Mouse (Mus musculus): ENCODE data around the gene Dgke. TPM values are rescaled to one million over a fixed set of nuclear protein-coding genes. Genes with fewer than 3 reads are reported as not detected.

The Dgke gene
- polyA plus RNA-seq, 1 experiment from 2014 or later = 5.7 TPM

DNA sequence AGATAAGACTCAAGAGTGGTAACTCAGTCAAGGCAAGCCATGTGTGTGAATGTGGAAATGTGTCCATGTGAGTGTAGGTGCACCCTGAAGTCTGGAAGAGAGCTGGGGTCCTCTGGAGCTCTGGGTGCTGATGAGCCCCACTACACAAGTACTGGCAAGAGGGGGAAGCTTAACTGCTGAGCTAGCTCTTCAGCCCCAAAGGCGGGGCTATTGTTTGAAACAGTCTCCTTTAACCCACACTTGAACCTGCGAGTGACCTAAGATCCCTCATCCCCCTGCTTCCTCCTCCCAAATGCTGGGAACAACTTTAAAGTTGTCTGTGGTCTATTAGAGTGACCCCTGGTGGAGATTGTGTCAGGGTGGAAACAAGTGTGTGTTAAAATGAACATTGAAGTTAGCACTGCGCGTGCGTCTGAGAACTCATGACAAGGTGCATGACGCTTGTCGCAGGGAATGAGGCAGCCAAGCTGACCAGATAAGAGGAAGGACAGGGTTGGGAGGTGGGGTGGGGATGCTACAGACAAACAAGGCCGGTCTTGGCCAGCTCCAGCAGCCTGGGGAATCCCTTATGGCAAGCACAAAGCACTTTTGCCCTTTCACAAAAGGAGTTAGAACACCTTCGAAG is 45.9 kb downstream of the Dgke start:
- 0 out of 2 replicates have a peak overlapping the region, but pooled peaks have one; percentile 1 for H3K27ac ChIP-seq
- WGBS = 59% methylated on average over 9 of the region's 9 CpGs
- ATAC-seq (replicated peaks; ENCODE audit: insufficient number of reproducible peaks, insufficient read depth, low FRiP score, low read depth) = no peak
- H3K27me3 ChIP-seq = no peaks in the 10 kb centered on the region
- no peak overlapping the region for H3K9ac ChIP-seq
- H3K36me3 ChIP-seq = peaks cover 9% of the 10 kb centered on the region
- H3K4me1 ChIP-seq (replicated peaks) = peaks cover 25% of the 10 kb centered on the region
- H3K4me2 ChIP-seq = no peak overlapping the region
- H3K9me3 ChIP-seq (replicated peaks) = no peaks in the 10 kb centered on the region
- no peak overlapping the region for H3K4me3 ChIP-seq

DNA sequence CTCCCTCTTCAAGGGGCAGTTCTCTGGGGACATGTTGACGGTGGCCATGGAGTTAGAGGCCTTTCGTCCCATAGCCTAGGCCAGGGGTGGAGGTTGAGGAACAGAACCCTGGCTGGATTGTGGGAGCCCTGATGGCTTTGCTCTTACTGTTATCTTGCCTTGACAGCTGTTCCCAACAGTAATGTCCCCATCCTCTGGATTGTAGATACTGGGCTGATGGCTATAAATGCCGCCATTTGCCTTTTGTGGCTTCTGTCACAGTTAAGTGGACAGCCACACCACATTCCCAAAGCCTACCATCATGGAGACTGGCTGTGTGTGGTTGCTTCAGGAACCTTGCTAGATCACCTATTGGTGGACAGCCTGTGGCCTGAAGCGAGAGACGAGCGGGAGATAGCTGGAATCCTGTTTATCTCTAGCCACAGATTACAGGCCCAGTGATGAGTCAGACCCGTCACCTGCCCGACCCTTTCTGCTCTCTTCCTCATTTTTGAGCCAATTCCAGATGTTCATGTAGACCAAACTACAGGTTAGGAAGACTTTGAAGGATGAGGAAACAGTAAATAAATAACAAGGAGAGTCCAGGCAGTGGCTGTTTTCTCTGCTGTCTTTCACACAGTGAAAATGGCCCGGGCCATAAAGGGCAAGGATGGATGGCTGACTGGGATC is 49.0 kb downstream of the Dgke start:
- Histone ChIP-seq H3K4me1 (replicated peaks) (peaks cover 13% of the 10 kb centered on the region), H3K4me2 (no peak overlapping the region), H3K27me3 (no peaks in the 10 kb centered on the region), H3K27ac (no peak overlapping the region), H3K4me3 (no peak overlapping the region), H3K9me3 (replicated peaks) (no peaks in the 10 kb centered on the region), H3K36me3 (peaks cover 32% of the 10 kb centered on the region), H3K9ac (no peak overlapping the region)
- 77% methylated on average over 9 of the region's 9 CpGs for WGBS
- ATAC-seq (replicated peaks; ENCODE audit: insufficient number of reproducible peaks, insufficient read depth, low FRiP score, low read depth) = no peak

DNA sequence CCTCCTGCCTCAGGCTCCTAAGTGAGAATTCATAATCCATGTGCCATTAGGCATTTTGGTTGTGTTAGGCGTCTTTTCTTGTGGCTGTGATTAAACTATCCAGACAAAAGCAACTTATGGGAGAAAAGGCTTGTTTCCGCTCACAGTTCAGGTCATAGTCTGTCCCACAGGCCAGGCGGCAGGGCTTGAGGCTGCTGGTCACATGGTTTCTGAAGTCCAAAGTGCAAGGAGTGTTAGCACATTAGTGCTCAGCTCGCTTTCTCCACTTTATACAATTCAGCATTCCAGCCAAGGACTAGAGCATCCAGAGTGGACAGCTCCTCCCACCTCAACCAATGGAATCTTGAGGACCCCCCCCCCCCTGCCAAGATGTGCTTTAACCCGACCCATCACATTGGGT is 54.4 kb downstream of the Dgke start:
- H3K4me3 ChIP-seq = no peak overlapping the region
- no peaks in the 10 kb centered on the region for H3K4me1 ChIP-seq (replicated peaks)
- H3K36me3 ChIP-seq = peaks cover 69% of the 10 kb centered on the region
- no peak overlapping the region for H3K4me2 ChIP-seq
- no peak overlapping the region for H3K9ac ChIP-seq
- H3K27ac ChIP-seq = no peak overlapping the region
- H3K27me3 ChIP-seq = no peaks in the 10 kb centered on the region
- 86% methylated on average over 5 of the region's 5 CpGs for WGBS
- no peak for ATAC-seq (replicated peaks; ENCODE audit: insufficient number of reproducible peaks, insufficient read depth, low FRiP score, low read depth)
- no peaks in the 10 kb centered on the region for H3K9me3 ChIP-seq (replicated peaks)

DNA sequence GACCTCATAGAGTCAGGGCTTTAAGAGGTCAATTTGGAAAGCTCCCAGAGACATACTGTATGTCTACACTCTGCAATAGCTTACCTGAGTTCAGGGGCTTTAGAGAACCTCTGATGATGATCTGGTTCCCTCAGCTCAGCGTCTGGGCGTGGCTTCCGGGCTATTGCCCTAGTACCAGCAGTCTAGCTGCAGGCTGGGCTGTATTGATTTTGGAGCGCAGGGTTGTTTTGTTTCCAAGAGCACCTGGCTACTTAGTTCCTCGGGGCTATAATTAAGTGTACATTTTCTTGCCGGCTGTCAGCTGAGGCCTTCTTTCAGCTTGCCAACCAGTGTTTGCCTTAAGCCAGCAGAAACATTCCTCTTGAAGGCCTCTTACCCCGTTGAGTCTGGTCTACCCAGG is 57.2 kb downstream of the Dgke start:
- Histone ChIP-seq H3K27me3 (no peaks in the 10 kb centered on the region), H3K4me2 (no peak overlapping the region), H3K9me3 (replicated peaks) (no peaks in the 10 kb centered on the region), H3K4me1 (replicated peaks) (no peaks in the 10 kb centered on the region), H3K36me3 (peaks cover 69% of the 10 kb centered on the region), H3K27ac (no peak overlapping the region), H3K4me3 (no peak overlapping the region), H3K9ac (no peak overlapping the region)
- WGBS = 87% methylated on average over 7 of the region's 7 CpGs
- ATAC-seq (replicated peaks; ENCODE audit: insufficient number of reproducible peaks, insufficient read depth, low FRiP score, low read depth) = no peak

DNA sequence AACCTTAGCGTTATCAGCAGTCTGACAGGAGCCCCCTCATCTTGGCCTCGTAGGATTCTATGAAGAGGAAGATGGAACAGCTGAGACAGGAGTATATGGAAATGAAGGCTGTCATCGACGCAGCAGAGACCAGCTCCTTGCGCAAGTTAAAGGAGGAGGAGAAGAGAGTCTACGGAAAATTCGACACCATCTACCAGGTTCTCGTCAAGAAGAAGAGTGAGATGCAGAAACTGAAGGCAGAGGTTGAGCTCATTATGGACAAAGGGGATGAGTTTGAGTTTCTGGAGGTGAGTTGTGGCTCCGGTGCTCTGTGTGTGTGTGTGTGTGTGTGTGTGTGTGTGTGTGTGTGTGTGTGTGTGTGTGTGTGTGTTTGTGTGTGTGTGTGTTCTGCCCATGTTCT is 57.6 kb downstream of the Dgke start:
- Histone ChIP-seq H3K4me1 (replicated peaks) (0 out of 2 replicates have a peak, but pooled peaks cover under 1% of the 10 kb centered on the region), H3K9ac (no peak overlapping the region), H3K4me2 (no peak overlapping the region), H3K4me3 (no peak overlapping the region), H3K36me3 (peaks cover 69% of the 10 kb centered on the region), H3K27me3 (no peaks in the 10 kb centered on the region), H3K27ac (no peak overlapping the region), H3K9me3 (replicated peaks) (no peaks in the 10 kb centered on the region)
- ATAC-seq (replicated peaks; ENCODE audit: insufficient number of reproducible peaks, insufficient read depth, low FRiP score, low read depth) = no peak
- 81% methylated on average over 9 of the region's 9 CpGs for WGBS

DNA sequence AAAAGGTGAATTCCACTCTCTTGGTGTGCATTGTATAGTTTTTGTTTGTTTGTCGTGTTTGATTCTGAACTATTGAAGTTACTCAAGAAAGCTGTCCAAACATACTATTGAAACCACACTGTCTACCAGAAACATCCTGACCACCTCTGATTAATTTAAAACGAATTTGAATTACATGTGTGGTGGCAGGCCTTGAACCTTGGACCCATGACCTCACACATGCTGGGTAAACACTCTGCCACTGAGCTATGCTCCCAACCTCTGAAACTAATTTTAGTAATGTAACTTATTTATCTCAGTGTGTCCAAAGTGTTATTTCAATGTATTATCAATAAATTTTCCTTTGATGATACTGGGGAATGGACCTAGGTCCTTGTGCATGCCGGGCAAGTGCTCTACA is 59.1 kb downstream of the Dgke start:
- no peak for ATAC-seq (replicated peaks; ENCODE audit: insufficient number of reproducible peaks, insufficient read depth, low FRiP score, low read depth)
- H3K9me3 ChIP-seq (replicated peaks) = no peaks in the 10 kb centered on the region
- H3K9ac ChIP-seq = no peak overlapping the region
- H3K4me3 ChIP-seq = no peak overlapping the region
- H3K36me3 ChIP-seq = peaks cover 55% of the 10 kb centered on the region
- H3K27ac ChIP-seq = no peak overlapping the region
- H3K4me2 ChIP-seq = no peak overlapping the region
- peaks cover 15% of the 10 kb centered on the region for H3K4me1 ChIP-seq (replicated peaks)
- H3K27me3 ChIP-seq = no peaks in the 10 kb centered on the region
- WGBS = 90% methylated on average over 3 of the region's 3 CpGs

DNA sequence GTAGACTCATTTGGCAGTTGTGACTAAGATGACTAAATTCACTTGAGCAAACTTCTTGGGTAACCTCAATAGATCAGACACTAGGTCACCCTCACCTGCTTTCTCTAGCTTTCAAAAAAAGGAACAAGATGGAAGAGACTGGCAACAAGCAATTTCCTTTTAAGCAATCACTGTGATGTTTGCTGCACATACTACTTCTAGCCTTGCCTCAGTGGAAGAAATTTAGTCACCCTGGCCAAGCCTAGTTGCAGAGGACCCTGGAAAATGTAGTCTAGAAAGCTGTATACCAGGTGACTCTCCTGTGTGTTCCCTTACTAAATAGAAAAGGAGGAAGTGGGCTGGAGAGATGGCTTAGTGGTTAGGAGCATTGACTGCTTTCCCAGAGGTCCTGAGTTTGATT is 60.2 kb downstream of the Dgke start:
- H3K27ac ChIP-seq = no peak overlapping the region
- no peak overlapping the region for H3K9ac ChIP-seq
- ATAC-seq (replicated peaks; ENCODE audit: insufficient number of reproducible peaks, insufficient read depth, low FRiP score, low read depth) = no peak
- no peak overlapping the region for H3K4me3 ChIP-seq
- no peak overlapping the region for H3K4me2 ChIP-seq
- H3K36me3 ChIP-seq = peaks cover 44% of the 10 kb centered on the region
- H3K4me1 ChIP-seq (replicated peaks) = peaks cover 20% of the 10 kb centered on the region
- H3K27me3 ChIP-seq = no peaks in the 10 kb centered on the region
- no peaks in the 10 kb centered on the region for H3K9me3 ChIP-seq (replicated peaks)

DNA sequence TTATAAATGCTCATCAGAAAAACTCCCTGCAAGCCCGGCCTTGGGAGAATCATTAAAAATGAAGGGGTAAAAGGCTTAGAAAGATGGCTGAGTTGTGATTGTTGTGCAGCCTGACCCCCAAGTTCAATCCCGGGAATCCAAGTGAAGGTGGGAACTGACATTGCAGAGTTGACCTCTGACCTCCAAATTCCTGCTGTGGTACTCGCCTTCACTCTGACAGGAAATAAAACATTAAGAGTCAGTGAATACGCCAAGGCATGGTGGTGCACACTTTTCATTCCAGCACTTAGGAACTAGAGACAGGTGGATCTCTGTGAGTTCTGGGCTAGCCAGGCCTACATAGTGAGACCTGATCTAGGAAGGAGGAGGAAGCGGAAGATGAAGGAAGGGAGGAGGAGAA is 61.2 kb downstream of the Dgke start:
- Histone ChIP-seq H3K36me3 (peaks cover 34% of the 10 kb centered on the region), H3K27me3 (no peaks in the 10 kb centered on the region), H3K9ac (no peak overlapping the region), H3K9me3 (replicated peaks) (no peaks in the 10 kb centered on the region), H3K4me2 (no peak overlapping the region), H3K4me3 (no peak overlapping the region), H3K4me1 (replicated peaks) (peaks cover 26% of the 10 kb centered on the region), H3K27ac (no peak overlapping the region)
- 72% methylated on average over 5 of the region's 5 CpGs for WGBS
- ATAC-seq (replicated peaks; ENCODE audit: insufficient number of reproducible peaks, insufficient read depth, low FRiP score, low read depth) = no peak

DNA sequence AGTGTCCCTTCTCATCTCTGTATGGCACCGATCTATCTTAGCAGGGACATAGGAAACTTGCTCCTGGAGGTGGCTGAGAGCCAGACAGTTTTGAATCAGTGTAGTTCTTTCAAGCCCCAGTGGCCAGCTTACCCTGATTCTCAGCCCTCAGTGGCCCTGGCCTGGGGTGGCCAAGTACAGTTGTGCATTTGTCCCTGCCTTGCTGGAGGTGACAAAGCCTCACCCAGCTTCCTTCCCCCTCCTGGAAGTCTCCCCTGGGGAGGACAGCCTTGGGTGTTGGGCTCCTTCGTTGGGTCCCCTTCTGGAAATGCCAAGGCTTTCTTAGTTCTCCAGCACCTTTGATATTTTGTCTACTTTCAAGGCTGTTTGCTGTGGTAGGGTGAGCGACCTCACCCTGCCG is 62.9 kb downstream of the Dgke start:
- H3K27me3 ChIP-seq = no peaks in the 10 kb centered on the region
- peak overlapping the region; percentile 43; the same call in 1 of the 2 replicates for H3K27ac ChIP-seq
- peaks cover 36% of the 10 kb centered on the region for H3K4me1 ChIP-seq (replicated peaks)
- H3K4me3 ChIP-seq = no peak overlapping the region
- WGBS = 67% methylated on average over 4 of the region's 4 CpGs
- no peaks in the 10 kb centered on the region for H3K9me3 ChIP-seq (replicated peaks)
- no peak for ATAC-seq (replicated peaks; ENCODE audit: insufficient number of reproducible peaks, insufficient read depth, low FRiP score, low read depth)
- H3K36me3 ChIP-seq = peaks cover 24% of the 10 kb centered on the region
- H3K4me2 ChIP-seq = peak overlapping the region; percentile 51
- H3K9ac ChIP-seq = no peak overlapping the region

DNA sequence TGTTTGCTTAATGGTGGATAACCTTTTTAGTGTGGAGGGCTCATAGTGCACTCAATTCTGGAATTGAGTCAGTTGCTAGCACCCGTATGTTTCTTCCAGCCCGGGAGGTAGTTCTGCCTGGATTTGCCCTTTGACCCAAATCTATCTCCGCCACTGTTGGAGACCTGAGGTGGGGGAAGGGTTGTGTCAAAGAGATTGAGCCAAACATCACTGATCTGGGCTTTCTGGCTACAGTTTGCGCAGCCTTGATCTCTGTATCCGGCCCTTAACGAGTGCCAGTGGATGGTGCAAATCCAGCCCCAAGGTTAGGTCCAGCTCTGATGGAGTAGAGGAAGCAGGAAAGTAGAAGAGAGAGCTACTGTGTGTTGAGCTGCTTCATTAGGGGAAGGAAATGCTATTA is 63.6 kb downstream of the Dgke start:
- peak overlapping the region; percentile 24 for H3K4me3 ChIP-seq
- peaks cover 37% of the 10 kb centered on the region for H3K4me1 ChIP-seq (replicated peaks)
- H3K27ac ChIP-seq = peak overlapping the region; percentile 26; the same call in 1 of the 2 replicates
- H3K36me3 ChIP-seq = peaks cover 24% of the 10 kb centered on the region
- H3K9ac ChIP-seq = no peak overlapping the region
- WGBS = 54% methylated on average over 6 of the region's 6 CpGs
- peak overlapping the region; percentile 51 for H3K4me2 ChIP-seq
- H3K27me3 ChIP-seq = no peaks in the 10 kb centered on the region
- ATAC-seq (replicated peaks; ENCODE audit: insufficient number of reproducible peaks, insufficient read depth, low FRiP score, low read depth) = no peak
- H3K9me3 ChIP-seq (replicated peaks) = no peaks in the 10 kb centered on the region

DNA sequence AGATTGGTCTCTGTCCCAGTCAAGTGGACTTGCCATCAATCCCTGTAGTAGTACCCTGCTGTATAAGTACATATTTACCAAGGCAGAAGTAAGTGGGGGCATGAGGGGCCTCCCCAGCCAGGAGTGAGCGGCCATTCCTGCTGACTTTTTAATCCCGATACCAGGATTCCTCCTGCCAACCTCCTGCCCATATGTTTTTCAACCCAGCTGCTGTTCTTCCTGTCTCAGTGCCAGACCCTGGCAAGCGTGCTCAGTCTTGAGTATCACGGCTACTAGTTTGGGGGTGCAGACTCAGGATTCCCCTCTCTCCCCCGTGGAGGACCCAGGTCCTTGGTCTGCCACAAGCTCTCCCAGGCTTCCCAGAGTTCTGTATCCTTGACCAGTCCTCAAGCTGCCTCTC is 64.0 kb downstream of the Dgke start:
- 71% methylated on average over 5 of the region's 5 CpGs for WGBS
- peak overlapping the region; percentile 51 for H3K4me2 ChIP-seq
- peaks cover 23% of the 10 kb centered on the region for H3K36me3 ChIP-seq
- H3K9me3 ChIP-seq (replicated peaks) = no peaks in the 10 kb centered on the region
- peaks cover 37% of the 10 kb centered on the region for H3K4me1 ChIP-seq (replicated peaks)
- peak overlapping the region; percentile 24 for H3K4me3 ChIP-seq
- H3K27me3 ChIP-seq = no peaks in the 10 kb centered on the region
- peak overlapping the region; percentile 26; the same call in 1 of the 2 replicates for H3K27ac ChIP-seq
- H3K9ac ChIP-seq = no peak overlapping the region
- no peak for ATAC-seq (replicated peaks; ENCODE audit: insufficient number of reproducible peaks, insufficient read depth, low FRiP score, low read depth)

DNA sequence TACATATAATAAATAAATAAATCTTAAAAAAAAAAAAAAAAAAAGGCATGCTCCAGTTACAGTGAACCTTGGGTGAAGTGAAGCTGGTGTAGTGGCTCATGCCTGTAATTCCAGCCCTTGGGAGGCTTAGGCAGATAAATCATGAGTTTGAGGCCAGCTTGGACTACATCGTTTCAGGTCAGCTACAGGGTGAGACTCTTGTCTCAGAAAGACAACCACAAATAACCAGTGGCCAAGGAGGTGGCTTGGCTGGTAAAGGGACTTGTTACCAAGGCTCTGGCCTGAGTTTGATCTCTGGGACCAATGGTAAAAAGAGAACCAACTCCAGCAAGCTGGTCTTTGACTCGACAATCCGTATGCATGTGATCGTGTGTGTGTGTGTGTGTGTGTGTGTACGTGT is 64.6 kb downstream of the Dgke start:
- 82% methylated on average over 5 of the region's 5 CpGs for WGBS
- no peak overlapping the region for H3K9ac ChIP-seq
- H3K4me3 ChIP-seq = peak overlapping the region; percentile 24

More for the DNA sequence above, 64.6 kb downstream of the Dgke start:
- no peak overlapping the region for H3K27ac ChIP-seq
- peak overlapping the region; percentile 51 for H3K4me2 ChIP-seq
- H3K4me1 ChIP-seq (replicated peaks) = peaks cover 37% of the 10 kb centered on the region
- H3K27me3 ChIP-seq = no peaks in the 10 kb centered on the region
- no peak for ATAC-seq (replicated peaks; ENCODE audit: insufficient number of reproducible peaks, insufficient read depth, low FRiP score, low read depth)
- H3K9me3 ChIP-seq (replicated peaks) = no peaks in the 10 kb centered on the region
- H3K36me3 ChIP-seq = peaks cover 17% of the 10 kb centered on the region

Data from heart, embryonic 15.5 days (tissue).